Mouse (Mus musculus) urinary bladder, postnatal 36 days (tissue): ENCODE measurements around the gene Rasa4.
"Not testable (repeated sequence)": the region's sequence is repeated elsewhere in the genome, so short reads cannot be mapped to it uniquely, and the experiment has no call there.

Source experiments
- DNase-seq, 2 experiments: peaks; one replicate each; pipeline ENCODE4 v3.0.0; 2022; ENCODE audit warnings: low spot score in 2 of 2, mixed read lengths in 1 of 2

Gene Rasa4

GRCm38 (mm10) chr5:136066404-136067148, 17.1 kb upstream of the Rasa4 start:
- not testable (repeated sequence) for DNase-seq

- no peak for DNase-seq
Measured at GRCm38 (mm10) chr5:136069411-136069810, 14.3 kb upstream of the Rasa4 start.

GRCm38 (mm10) chr5:136073051-136073450, 10.7 kb upstream of the Rasa4 start:
- DNase-seq: no peak

GRCm38 (mm10) chr5:136073526-136073925, 10.2 kb upstream of the Rasa4 start:
- no peak for DNase-seq

- no peak for DNase-seq
Measured at GRCm38 (mm10) chr5:136075076-136075475, 8.6 kb upstream of the Rasa4 start.

- DNase-seq: no peak
Measured at GRCm38 (mm10) chr5:136076284-136076683, 7.4 kb upstream of the Rasa4 start.

GRCm38 (mm10) chr5:136077001-136077550, 6.6 kb upstream of the Rasa4 start:
- DNase-seq: no peak

GRCm38 (mm10) chr5:136078136-136078535, 5.6 kb upstream of the Rasa4 start:
- DNase-seq: no peak

GRCm38 (mm10) chr5:136082345-136082744, 1.4 kb upstream of the Rasa4 start:
- DNase-seq: no peak

GRCm38 (mm10) chr5:136084144-136084881, 597 bp downstream of the Rasa4 start:
- no peak for DNase-seq

- no peak for DNase-seq
Measured at GRCm38 (mm10) chr5:136084891-136085651, 1.4 kb downstream of the Rasa4 start.

GRCm38 (mm10) chr5:136086290-136086689, 2.6 kb downstream of the Rasa4 start:
- DNase-seq: no peak

GRCm38 (mm10) chr5:136088821-136089575, 5.3 kb downstream of the Rasa4 start:
- no peak for DNase-seq

- DNase-seq: no peak
Measured at GRCm38 (mm10) chr5:136091927-136092326, 8.2 kb downstream of the Rasa4 start.

GRCm38 (mm10) chr5:136094249-136095010, 10.7 kb downstream of the Rasa4 start:
- DNase-seq: peak; percentile 28 to 33

GRCm38 (mm10) chr5:136095089-136095488, 11.4 kb downstream of the Rasa4 start:
- DNase-seq: no peak

- no peak for DNase-seq
Measured at GRCm38 (mm10) chr5:136098536-136098935, 14.8 kb downstream of the Rasa4 start.

GRCm38 (mm10) chr5:136102099-136102820, 18.5 kb downstream of the Rasa4 start:
- DNase-seq: peak; percentile 59 to 62

- no peak for DNase-seq
Measured at GRCm38 (mm10) chr5:136104511-136104910, 20.8 kb downstream of the Rasa4 start.

GRCm38 (mm10) chr5:136108486-136108885, 24.8 kb downstream of the Rasa4 start:
- DNase-seq: no peak
